Mouse (Mus musculus) erythroid progenitor cell, adult 5-6 weeks (primary cell): ENCODE results near the gene Gm8374. TPM values are rescaled to one million over a fixed set of nuclear protein-coding genes. Genes with fewer than 3 reads are reported as not detected.
"Not testable (repeated sequence)": the region's sequence is repeated elsewhere in the genome, so short reads cannot be mapped to it uniquely, and the experiment has no call there.

ENCODE experiments used
- ATAC-seq: replicated peaks from 2 replicates; pipeline ENCODE4 v1.8.0; 2016; ENCODE audit warnings: moderate number of reproducible peaks, mild to moderate bottlenecking, moderate TSS enrichment, inconsistent platforms; ENCODE audit not compliant: poor library complexity, low FRiP score, severe bottlenecking
- total RNA-seq, 2 experiments: library from RNA; stranded (forward) in 1 of 2; stranded (reverse) in 1 of 2; fragments of 150-400 nt in 1 of 2; fragments of 186-747, 209-891 nt in 1 of 2; gene quantifications; 2 replicates each; pipeline versions ENCODE4 v1.2.3 to v1.2.4; 2015 to 2017; ENCODE audit warnings: low replicate concordance in 2 of 2

Gm8374 gene
- total RNA-seq (2015; ENCODE audit: low replicate concordance) (not detected in 2 replicates), total RNA-seq (2017; ENCODE audit: low replicate concordance) (not detected in 2 replicates)

DNA sequence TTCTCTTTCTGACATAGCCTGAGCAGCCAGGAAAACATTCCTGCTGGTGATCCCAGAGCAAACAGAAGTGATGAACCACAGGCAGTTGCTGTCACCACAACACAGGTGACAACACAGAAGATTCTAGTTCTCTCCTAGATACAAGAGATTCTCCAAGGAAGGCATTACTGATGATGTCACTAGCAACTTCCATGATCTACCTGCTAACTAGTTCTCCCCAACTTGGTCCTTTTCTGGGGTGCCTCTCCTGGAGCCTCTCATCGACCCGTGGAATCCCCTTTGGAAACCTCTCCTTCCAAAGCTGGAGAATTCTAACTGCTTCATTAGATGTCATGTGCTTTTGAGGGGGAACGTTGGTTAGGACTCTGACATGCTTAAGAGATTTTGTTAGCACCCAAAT, at the start of gene Gm8374:
TSS of gene Gm8374 (minus strand) at position 101 of the 400 bp plus-strand sequence.
- not testable (repeated sequence) for ATAC-seq

GRCm38 (mm10) chr14:7332295-7332694, 32.6 kb downstream of the Gm8374 start, which contains the start of gene Gm5797:
TSS of gene Gm5797 (minus strand) at chr14:7332395.
- ATAC-seq, result not testable (repeated sequence)

DNA sequence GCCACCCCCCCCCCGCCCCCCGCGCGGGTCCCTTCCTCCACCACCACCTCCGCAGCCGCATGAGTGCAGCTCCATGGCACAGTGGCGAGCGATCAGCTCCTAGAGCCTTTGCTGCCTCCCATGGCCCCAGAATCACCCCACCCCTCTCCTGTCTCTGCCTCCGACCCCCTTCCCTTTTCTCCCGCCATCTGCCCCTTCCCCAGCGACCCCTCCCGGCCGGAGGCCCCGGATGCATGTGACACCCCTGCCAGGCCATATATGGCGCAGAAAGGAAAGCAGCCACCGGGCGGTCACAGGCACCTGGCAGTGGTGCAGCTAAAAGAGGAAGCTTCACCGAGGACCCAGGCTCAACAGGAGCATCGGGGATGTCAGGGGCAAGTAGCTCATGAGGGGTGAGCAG, 49.8 kb downstream of the Gm8374 start:
- ATAC-seq, result not testable (repeated sequence)

- ATAC-seq, result not testable (repeated sequence)
Measured at GRCm38 (mm10) chr14:7314661-7315060, 50.3 kb downstream of the Gm8374 start, which contains the start of gene Gm3739. TSS of gene Gm3739 (minus strand) at chr14:7315049.

Other genes starting within 250 kb of the Gm8374 start
- gene Gm6676, start 239.7 kb downstream of the Gm8374 start, total RNA-seq (2015; ENCODE audit: low replicate concordance), result not detected in 2 replicates
- not detected in 2 replicates for gene Gm6676, start 239.7 kb downstream of the Gm8374 start, total RNA-seq (2017; ENCODE audit: low replicate concordance)
- not detected in 2 replicates for gene Gm3512, start 190.6 kb downstream of the Gm8374 start, total RNA-seq (2015; ENCODE audit: low replicate concordance)
- gene Gm3512, start 190.6 kb downstream of the Gm8374 start, total RNA-seq (2017; ENCODE audit: low replicate concordance), result 1.2 TPM in 1 of 2 replicates, not detected in the other
- gene Gm16434, start 170.6 kb downstream of the Gm8374 start, total RNA-seq (2015; ENCODE audit: low replicate concordance), result not detected in 2 replicates
- gene Gm16434, start 170.6 kb downstream of the Gm8374 start, total RNA-seq (2017; ENCODE audit: low replicate concordance), result not detected in 2 replicates
- gene Gm3727, start 100.4 kb downstream of the Gm8374 start, total RNA-seq (2015; ENCODE audit: low replicate concordance), result not detected in 2 replicates
- gene Gm3727, start 100.4 kb downstream of the Gm8374 start, total RNA-seq (2017; ENCODE audit: low replicate concordance), result not detected in 2 replicates
- gene Gm3739, start 50.1 kb downstream of the Gm8374 start, total RNA-seq (2015; ENCODE audit: low replicate concordance), result 3.6 TPM in 1 of 2 replicates, not detected in the other
- not detected in 2 replicates for gene Gm3739, start 50.1 kb downstream of the Gm8374 start, total RNA-seq (2017; ENCODE audit: low replicate concordance)
- not detected in 2 replicates for gene Gm5797, start 32.7 kb downstream of the Gm8374 start, total RNA-seq (2015; ENCODE audit: low replicate concordance)
- not detected in 2 replicates for gene Gm5797, start 32.7 kb downstream of the Gm8374 start, total RNA-seq (2017; ENCODE audit: low replicate concordance)
- gene Gm3755, start 85.8 kb upstream of the Gm8374 start, total RNA-seq (2015; ENCODE audit: low replicate concordance), result not detected in 2 replicates
- gene Gm3755, start 85.8 kb upstream of the Gm8374 start, total RNA-seq (2017; ENCODE audit: low replicate concordance), result not detected in 2 replicates
- gene Gm3752, start 118.6 kb upstream of the Gm8374 start, total RNA-seq (2015; ENCODE audit: low replicate concordance), result not detected in 2 replicates
- gene Gm3752, start 118.6 kb upstream of the Gm8374 start, total RNA-seq (2017; ENCODE audit: low replicate concordance), result 0.08 TPM in 1 of 2 replicates, not detected in the other
- gene Gm3558, start 203.4 kb upstream of the Gm8374 start, total RNA-seq (2015; ENCODE audit: low replicate concordance), result not detected in 2 replicates
- gene Gm3558, start 203.4 kb upstream of the Gm8374 start, total RNA-seq (2017; ENCODE audit: low replicate concordance), result not detected in 2 replicates
- not detected in 2 replicates for gene Gm10338, start 230.5 kb upstream of the Gm8374 start, total RNA-seq (2015; ENCODE audit: low replicate concordance)
- not detected in 2 replicates for gene Gm10338, start 230.5 kb upstream of the Gm8374 start, total RNA-seq (2017; ENCODE audit: low replicate concordance)